Mouse (Mus musculus) thymus, adult 2 months (tissue): ENCODE measurements at regions not wholly inside any gene's neighbourhood (a gene's known extent, or its start where the extent isn't known, plus 50 kb on each side); places are given as distances from the start of the nearest gene placed in this dataset.

Experiments used
- DNase-seq: peaks from one replicate; pipeline ENCODE4 v3.0.0; 2021
- H3K27ac ChIP-seq: fragments of 200-500 bp; 2 replicates; pipeline ENCODE4 v1.5.1; 2012; ENCODE audit warnings: low read length, control low read depth; ENCODE audit not compliant: control insufficient read depth, insufficient read depth
- H3K27me3 ChIP-seq: fragments of 200-500 bp; 2 replicates; pipeline ENCODE4 v1.6.1; 2012; ENCODE audit warnings: mild to moderate bottlenecking, low read length, moderate library complexity, mixed read lengths; ENCODE audit not compliant: control insufficient read depth, insufficient read depth
- H3K36me3 ChIP-seq: fragments of 200-500 bp; 2 replicates; pipeline ENCODE4 v1.6.1; 2012; ENCODE audit warnings: mild to moderate bottlenecking, low read length, moderate library complexity; ENCODE audit not compliant: control insufficient read depth, insufficient read depth
- H3K4me1 ChIP-seq: fragments of 200-500 bp; replicated peaks from 2 replicates; pipeline ENCODE4 v1.6.1; 2012; ENCODE audit warnings: low read length; ENCODE audit not compliant: control insufficient read depth, insufficient read depth
- H3K4me3 ChIP-seq: fragments of 200-500 bp; 2 replicates; pipeline ENCODE4 v1.5.1; 2012; ENCODE audit warnings: mild to moderate bottlenecking, low read length, control low read depth, moderate library complexity; ENCODE audit not compliant: control insufficient read depth, insufficient read depth
- CTCF ChIP-seq: fragments of 200-500 bp; IDR thresholded peaks from 2 replicates; pipeline ENCODE4 v1.5.1; 2012; ENCODE audit warnings: mild to moderate bottlenecking, control low read depth, low read length, moderate library complexity, borderline replicate concordance; ENCODE audit not compliant: control insufficient read depth, poor library complexity, insufficient read depth; ENCODE audit errors: extremely low read depth
- POLR2A ChIP-seq: fragments of 200-500 bp; IDR thresholded peaks from 2 replicates; pipeline ENCODE4 v1.6.1; 2012; ENCODE audit warnings: mild to moderate bottlenecking, low read length, control low read depth, moderate library complexity; ENCODE audit not compliant: control insufficient read depth, poor library complexity, insufficient read depth; ENCODE audit errors: extremely low read depth
- WGBS: fragments of 180-500 bp; shearing (Covaris S2); methylation state at CpG from one replicate; pipeline ENCODE4 v1.1.7; 2018; 5-methylcytosine and 5-hydroxymethylcytosine counted together

DNA sequence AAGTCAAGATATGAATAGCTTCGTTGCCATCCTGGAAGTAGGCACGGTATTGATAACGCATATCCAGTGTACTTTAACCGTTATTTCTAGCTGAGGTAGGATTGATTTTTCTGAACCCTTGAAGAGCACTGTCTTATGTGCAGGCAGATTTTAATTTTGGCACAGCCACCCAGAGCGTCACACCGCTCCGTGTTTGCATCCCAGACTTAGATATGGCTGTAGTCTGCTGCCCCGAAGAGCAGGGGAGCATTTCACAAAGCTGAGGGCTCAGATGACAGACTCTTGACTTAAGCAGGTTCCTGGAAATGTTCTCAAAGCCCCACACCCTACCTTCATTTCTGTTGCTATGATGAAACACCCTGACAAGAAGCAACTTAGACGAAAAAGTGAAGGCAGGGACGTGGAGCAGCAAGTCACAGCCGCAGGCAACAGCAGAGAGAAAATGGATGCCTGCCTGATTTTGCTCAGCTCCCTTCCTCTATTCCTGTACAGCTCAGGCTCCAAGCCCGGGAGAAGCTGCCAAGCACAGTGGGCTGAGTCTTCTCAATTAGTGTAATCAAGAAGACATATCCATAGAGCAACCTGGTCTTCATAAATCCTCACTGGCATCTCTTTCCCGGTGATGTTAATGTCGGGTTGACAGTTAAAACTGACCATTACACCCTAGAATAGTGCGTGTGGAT is 164.9 kb upstream of the Cdh4 start:
- Histone ChIP-seq H3K4me1 (no peaks in the 10 kb centered on the region), H3K4me3 (no peak overlapping the region), H3K36me3 (no peaks in the 10 kb centered on the region), H3K27me3 (no peaks in the 10 kb centered on the region), H3K27ac (no peak overlapping the region)
- no peak for DNase-seq
- 89% methylated on average over 15 of the region's 15 CpGs for WGBS
- TF ChIP-seq CTCF (no peak), POLR2A (no peak)

DNA sequence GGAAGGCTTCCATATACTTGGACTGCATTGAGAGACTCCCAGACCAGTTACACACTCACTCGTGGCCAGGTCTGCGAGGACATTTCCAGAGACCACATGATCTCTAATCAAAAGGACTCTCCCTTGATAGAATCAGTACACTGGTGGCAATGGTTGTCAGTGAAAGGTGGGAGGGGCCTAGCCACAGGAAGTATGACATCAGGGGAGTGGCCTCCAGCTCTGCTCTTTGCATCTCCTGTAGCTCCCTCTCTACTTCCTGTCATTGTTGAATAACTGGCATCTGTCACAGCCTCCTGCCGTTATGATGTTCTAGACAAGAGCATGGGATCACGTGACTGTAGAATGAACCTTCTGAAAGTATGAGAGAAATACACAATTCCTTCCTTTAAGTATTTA is 164.3 kb upstream of the Cdh4 start:
- 49% methylated on average over 4 of the region's 4 CpGs for WGBS
- DNase-seq: no peak
- H3K4me3 ChIP-seq: no peak overlapping the region

DNA sequence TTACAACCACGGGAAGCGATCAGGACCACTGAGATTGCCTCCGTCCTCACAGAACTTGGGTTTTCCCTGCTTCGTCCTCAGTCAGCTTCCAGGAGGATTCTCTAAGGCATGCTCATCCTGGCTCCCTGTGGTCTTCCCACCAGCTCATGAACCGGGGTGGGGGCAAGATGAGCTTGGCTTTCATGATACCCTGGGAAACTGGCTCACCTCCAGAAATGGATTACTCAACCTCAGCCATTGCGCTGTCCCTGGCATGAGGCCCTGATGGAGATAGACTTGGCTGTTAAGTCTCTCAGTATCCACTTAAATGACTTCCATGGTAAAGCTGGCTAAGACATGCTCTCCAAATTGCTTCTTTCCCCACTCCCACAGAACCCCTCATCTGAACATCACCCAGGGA is 160.0 kb upstream of the Cdh4 start:
- TF ChIP-seq POLR2A (no peak), CTCF (no peak)
- H3K4me3 ChIP-seq: no peak overlapping the region
- no peaks in the 10 kb centered on the region for H3K4me1 ChIP-seq
- no peaks in the 10 kb centered on the region for H3K27me3 ChIP-seq
- no peaks in the 10 kb centered on the region for H3K36me3 ChIP-seq
- WGBS: 91% methylated on average over 6 of the region's 6 CpGs
- DNase-seq: no peak
- H3K27ac ChIP-seq: no peak overlapping the region

More for the DNA sequence above, 164.3 kb upstream of the Cdh4 start:
- TF ChIP-seq CTCF (no peak), POLR2A (no peak)
- H3K4me1 ChIP-seq: no peaks in the 10 kb centered on the region
- H3K36me3 ChIP-seq: no peaks in the 10 kb centered on the region
- H3K27ac ChIP-seq: no peak overlapping the region
- H3K27me3 ChIP-seq: no peaks in the 10 kb centered on the region

DNA sequence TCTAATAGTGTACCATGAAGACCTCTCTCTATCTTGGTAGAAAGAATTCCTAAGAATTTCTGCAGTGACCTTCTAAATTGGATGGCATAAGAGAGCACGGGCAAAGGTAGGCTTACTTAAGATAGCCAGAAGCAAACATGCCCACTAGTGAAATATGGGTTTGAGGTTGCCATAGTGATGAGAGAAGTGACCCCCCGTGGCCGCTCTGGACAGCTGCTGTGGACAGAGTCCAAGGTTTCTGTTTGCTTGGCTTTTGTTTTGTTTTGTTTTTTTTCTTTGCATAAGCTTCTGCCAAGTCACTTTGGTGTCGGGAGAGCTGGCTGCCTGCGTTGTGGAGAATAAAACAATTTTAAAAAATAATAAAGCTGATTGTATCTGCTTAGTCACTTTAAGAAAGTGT is 151.8 kb upstream of the Cdh4 start:
- no peak for DNase-seq
- Histone ChIP-seq H3K27ac (no peak overlapping the region), H3K36me3 (no peaks in the 10 kb centered on the region), H3K4me3 (no peak overlapping the region), H3K4me1 (no peaks in the 10 kb centered on the region), H3K27me3 (no peaks in the 10 kb centered on the region)
- TF ChIP-seq CTCF (no peak), POLR2A (no peak)
- 86% methylated on average over 5 of the region's 5 CpGs for WGBS

DNA sequence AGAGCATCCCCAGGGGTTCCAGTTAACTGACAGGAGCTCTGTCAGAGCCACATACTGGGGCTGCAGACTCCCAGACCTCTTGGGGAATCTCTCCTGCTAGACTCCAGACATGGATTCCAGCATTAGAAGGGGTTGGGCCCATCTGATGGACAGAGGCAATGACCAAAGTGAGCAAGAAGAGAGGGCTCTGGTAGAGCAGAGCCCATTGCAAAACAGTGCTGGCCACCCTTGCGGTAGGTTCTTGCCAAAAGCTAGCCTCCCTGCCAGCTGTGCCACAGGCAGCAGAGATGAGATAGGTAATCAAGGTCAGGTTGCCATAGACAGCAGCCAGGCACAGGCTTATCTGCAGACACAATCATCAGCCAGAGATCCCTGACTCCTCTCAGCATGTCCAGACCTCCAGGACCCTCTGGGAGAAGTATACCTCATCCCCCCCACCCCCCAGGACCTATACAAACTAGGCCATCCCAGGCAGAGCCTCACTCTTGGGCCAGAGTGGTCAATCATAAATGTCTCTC is 151.1 kb upstream of the Cdh4 start:
- Histone ChIP-seq H3K4me3 (no peak overlapping the region), H3K36me3 (no peaks in the 10 kb centered on the region), H3K27me3 (no peaks in the 10 kb centered on the region), H3K4me1 (no peaks in the 10 kb centered on the region), H3K27ac (no peak overlapping the region)
- WGBS: 95% methylated on average over 1 of the region's 1 CpGs
- TF ChIP-seq CTCF: no peak
- TF ChIP-seq POLR2A: no peak
- DNase-seq: no peak

DNA sequence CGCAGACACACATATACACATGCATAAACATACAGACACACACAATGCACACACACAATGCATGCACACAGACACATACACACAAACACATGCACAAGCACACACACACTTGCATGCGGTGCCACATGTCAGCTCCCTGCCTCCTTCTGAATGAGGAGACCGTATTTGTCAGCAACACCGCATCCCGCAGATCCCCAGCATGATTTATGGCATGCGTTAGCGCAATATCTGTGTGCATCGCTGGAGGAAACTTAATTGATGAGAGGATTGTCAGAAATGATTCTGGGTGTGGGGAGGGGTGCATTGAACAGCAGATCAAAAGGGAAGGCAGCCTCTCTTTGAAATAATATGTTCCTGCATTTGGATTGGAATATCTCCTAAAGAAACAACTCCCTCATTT is 150.3 kb upstream of the Cdh4 start:
- Histone ChIP-seq H3K4me3 (no peak overlapping the region), H3K27me3 (no peaks in the 10 kb centered on the region), H3K4me1 (no peaks in the 10 kb centered on the region), H3K27ac (no peak overlapping the region), H3K36me3 (no peaks in the 10 kb centered on the region)
- TF ChIP-seq POLR2A (no peak), CTCF (no peak)
- DNase-seq: no peak
- WGBS: 97% methylated on average over 8 of the region's 8 CpGs

DNA sequence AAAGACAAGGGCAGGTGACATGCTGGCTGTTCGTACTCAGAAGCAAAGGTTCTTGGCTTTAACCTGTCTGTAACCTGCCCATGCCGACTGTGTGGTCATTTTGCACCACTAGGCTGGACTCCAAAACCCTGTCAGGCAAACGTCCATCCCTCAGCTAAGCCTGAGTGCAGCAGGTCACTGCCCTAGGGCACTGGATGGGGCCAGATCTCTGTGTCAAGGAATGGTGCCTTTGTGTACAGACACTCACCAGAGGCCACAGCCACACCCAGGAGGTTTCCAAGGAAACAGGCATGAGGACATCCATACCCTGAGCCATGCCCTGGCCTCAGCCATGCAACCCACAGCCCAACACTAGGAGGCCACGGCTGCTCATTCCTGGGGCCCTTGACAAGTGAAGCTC is 149.7 kb upstream of the Cdh4 start:
- DNase-seq: no peak
- Histone ChIP-seq H3K36me3 (no peaks in the 10 kb centered on the region), H3K27me3 (no peaks in the 10 kb centered on the region), H3K4me3 (no peak overlapping the region), H3K27ac (no peak overlapping the region), H3K4me1 (no peaks in the 10 kb centered on the region)
- TF ChIP-seq CTCF (no peak), POLR2A (no peak)
- WGBS: 84% methylated on average over 4 of the region's 4 CpGs
